Mouse (Mus musculus) gastrocnemius, postnatal 14 days (tissue): Measurements from ENCODE around the gene AW011738. TPM values are rescaled to one million over a fixed set of nuclear protein-coding genes. Genes with fewer than 3 reads are reported as not detected.

Experiments used
- DNase-seq: peaks from one replicate; pipeline ENCODE4 v3.0.0; 2021; ENCODE audit warnings: mixed read lengths
- intact Hi-C: fragments of 180-260 bp; cut with DNase I; formaldehyde crosslinking; loops from one replicate; pipeline ENCODE4 v1.15.1; 2025; ENCODE audit warnings: low total_unique reads
- microRNA-seq, 2 experiments: library from miRNA; unstranded; fragments of <30 nt; microRNA quantifications; one replicate each; pipeline ENCODE4 v1.2.0; 2021
- total RNA-seq, 2 experiments: library from RNA; stranded (reverse); gene quantifications; 2 replicates each; pipeline ENCODE4 v1.2.3; 2021

AW011738 gene
- total RNA-seq, 2 experiments from 2014 or later = 2.9 to 3.3 TPM

GRCm38 (mm10) chr4:156234021-156234501 is 31.0 kb downstream of the AW011738 start:
- intact Hi-C loops = no loop called here

DNA sequence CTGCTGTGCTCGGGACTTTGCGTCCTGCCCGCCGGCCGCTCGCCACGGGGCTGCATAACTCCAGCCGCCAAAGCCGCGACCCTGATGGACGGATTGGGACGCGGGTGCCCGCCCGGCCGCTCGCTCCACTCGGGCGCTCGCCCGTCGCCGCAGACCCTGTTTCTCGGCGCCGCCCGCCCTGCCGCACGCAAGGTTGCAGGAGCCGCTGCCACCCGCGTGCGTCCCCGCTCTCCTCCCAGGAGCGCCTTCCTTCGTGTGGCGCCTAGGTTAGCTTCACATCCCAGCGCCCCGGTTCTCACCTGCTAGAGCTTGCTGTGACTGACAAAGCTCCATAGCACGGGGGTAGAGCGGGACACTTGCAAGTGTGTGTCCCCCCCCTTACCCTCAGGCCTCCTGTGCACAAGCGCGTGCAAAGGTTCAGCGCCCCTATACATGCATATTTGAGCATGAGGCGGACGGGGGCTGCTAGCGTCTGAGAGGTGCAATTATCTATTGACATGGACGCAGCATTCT is 31.7 kb downstream of the AW011738 start, which contains the start of gene Plekhn1:
Gene Plekhn1 (minus strand): TSS at position 157 of the 513 bp plus-strand sequence.
- peak; percentile 81 for DNase-seq
- intact Hi-C loops = no loop called here

More at GRCm38 (mm10) chr4:156234021-156234501, 31.0 kb downstream of the AW011738 start:
- DNase-seq = no peak

- intact Hi-C loops = no loop called here
- DNase-seq = no peak
Measured at GRCm38 (mm10) chr4:156235360-156235770, 32.3 kb downstream of the AW011738 start.

DNA sequence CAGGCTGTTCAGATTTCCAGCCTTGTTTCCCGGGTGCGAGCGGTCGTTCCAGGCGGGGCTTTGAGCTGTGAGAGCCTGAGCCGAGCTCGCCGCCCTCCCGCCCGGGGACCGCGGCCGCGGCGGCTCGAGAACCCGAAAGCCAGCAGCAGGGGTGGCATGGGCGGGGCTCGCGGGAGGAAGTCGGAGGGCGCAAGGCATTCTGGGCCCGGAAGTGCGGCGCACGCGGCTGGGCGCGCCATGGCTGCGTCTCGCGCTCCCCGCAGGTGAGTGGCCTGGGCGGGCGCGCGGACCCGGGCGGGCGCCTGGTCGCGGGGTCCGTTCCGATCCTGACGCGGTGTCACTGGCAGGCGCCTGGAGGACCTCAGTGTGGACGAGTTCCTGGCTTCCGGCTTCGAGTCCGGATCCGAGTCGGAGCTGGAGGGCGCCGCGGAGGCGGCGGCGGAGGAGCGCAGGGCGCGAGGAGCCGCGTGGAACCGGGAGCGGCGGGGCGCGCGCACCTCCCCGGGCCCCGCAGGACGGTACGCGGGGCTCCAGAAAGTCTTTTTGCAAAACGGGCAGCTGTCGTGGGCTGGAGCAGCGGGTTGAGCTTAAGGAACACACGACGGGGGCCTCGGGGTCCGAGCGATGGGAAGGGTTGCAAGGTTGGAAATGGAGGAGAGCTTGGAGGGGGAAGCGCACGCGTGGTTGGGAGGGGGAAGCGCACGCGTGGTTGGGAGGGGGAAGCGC is 32.9 kb downstream of the AW011738 start, which contains the start of gene Noc2l:
Gene Noc2l (plus strand): TSS at position 203 of the 726 bp plus-strand sequence.
- intact Hi-C loops = no loop called here
- DNase-seq = peak; percentile 94

- no peak for DNase-seq
- intact Hi-C loops = no loop called here
Measured at GRCm38 (mm10) chr4:156236651-156237447, 33.7 kb downstream of the AW011738 start.

- no peak for DNase-seq
- intact Hi-C loops = no loop called here
Measured at GRCm38 (mm10) chr4:156249567-156249966, 46.5 kb downstream of the AW011738 start.

GRCm38 (mm10) chr4:156251081-156251480 is 48.0 kb downstream of the AW011738 start:
- intact Hi-C loops = no loop called here

GRCm38 (mm10) chr4:156252140-156252539 is 49.0 kb downstream of the AW011738 start:
- intact Hi-C loops = no loop called here
- no peak for DNase-seq

More at GRCm38 (mm10) chr4:156251081-156251480, 48.0 kb downstream of the AW011738 start:
- no peak for DNase-seq

DNA sequence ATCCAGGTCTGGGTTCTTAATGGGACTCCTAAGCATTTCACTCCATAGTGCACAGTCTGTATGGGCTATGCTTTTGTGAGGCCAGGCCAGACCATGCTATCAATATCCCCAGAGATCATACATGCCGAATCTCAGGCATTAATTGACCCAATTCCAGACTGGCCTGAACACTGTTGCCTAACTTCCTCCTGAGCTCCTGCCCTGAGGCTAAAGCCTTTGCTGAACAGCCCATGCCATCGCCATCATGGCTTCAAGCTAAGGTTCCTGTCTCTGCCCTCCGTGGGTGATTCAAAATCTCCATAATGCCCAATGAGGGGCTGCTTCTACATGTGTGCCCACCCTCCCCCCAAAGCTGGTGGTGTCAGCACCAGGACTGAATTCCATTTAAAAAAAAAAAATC is 49.5 kb downstream of the AW011738 start:
- no peak for DNase-seq
- intact Hi-C loops = no loop called here

DNA sequence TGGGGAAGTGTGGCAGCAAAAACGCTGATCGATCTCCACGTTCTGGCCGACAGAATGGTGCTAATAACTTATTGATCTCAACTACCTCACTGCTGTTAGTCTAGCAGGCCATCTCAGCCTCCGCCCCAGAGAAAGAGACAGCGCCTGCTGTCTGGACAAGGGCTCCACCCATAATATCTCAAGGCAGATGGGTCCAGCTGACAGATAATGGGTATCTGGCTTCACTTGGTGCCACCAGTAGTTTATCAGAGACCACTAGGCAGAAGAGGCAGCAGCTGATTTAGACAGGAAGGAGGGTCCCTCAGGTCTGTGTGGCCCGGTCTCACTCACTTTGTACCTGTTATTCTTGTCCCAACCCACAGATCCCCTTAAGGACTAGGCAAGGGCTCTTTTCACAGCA is 49.9 kb downstream of the AW011738 start:
- intact Hi-C loops = no loop called here
- DNase-seq = no peak

GRCm38 (mm10) chr4:156254361-156255077 is 51.4 kb downstream of the AW011738 start:
- intact Hi-C loops = no loop called here
- no peak for DNase-seq

Small RNA genes within 50 kb of the gene (microRNA-seq; reads per million reads assigned to microRNA genes)
- gene Mir7658 = 0.64 to 1.0 reads per million in 2 experiments

Other genes starting within 250 kb of the AW011738 start
- gene C1qtnf12, start 241.0 kb upstream of the AW011738 start, total RNA-seq = 10 to 100 TPM; 13.3 to 19.9 TPM
- 1 to 10 TPM; 2.6 TPM for gene B3galt6, start 210.7 kb upstream of the AW011738 start, total RNA-seq
- gene Sdf4, start 210.4 kb upstream of the AW011738 start, total RNA-seq = 10 to 100 TPM; 77.4 to 78.0 TPM
- under 1 TPM; 0.64 to 0.82 TPM for gene Tnfrsf4, start 189.5 kb upstream of the AW011738 start, total RNA-seq
- gene Tnfrsf18, start 177.1 kb upstream of the AW011738 start, total RNA-seq = not detected
- not detected for gene Ttll10, start 143.9 kb upstream of the AW011738 start, total RNA-seq
- 1 to 10 TPM; 3.2 to 4.1 TPM for gene 9430015G10Rik, start 93.3 kb upstream of the AW011738 start, total RNA-seq
- gene Rnf223, start 72.8 kb upstream of the AW011738 start, total RNA-seq = not detected
- gene Agrn, start 5.8 kb upstream of the AW011738 start, total RNA-seq = 10 to 100 TPM; 25.3 to 25.5 TPM
- under 1 TPM; 0.42 to 0.57 TPM for gene Isg15, start 2.5 kb upstream of the AW011738 start, total RNA-seq
- 100 to 1,000 TPM in 1 of 2 experiments, 10 to 100 TPM in 1; 73.3 to 103 TPM for gene Perm1, start 12.6 kb downstream of the AW011738 start, total RNA-seq
- 1 to 10 TPM; 5.1 to 5.5 TPM for gene Plekhn1, start 31.6 kb downstream of the AW011738 start, total RNA-seq
- 10 to 100 TPM; 22.2 to 28.7 TPM for gene Noc2l, start 32.7 kb downstream of the AW011738 start, total RNA-seq
- gene Samd11, start 52.4 kb downstream of the AW011738 start, total RNA-seq = under 1 TPM in 1 of 2 experiments, not detected in 1; 0.21 TPM
- gene Vmn2r-ps159, start 127.8 kb downstream of the AW011738 start, total RNA-seq = not detected